Mouse (Mus musculus): ENCODE data around the gene Wfs1.
"Not testable (repeated sequence)": the region's sequence is repeated elsewhere in the genome, so short reads cannot be mapped to it uniquely, and the experiment has no call there.

GRCm38 (mm10) chr5:36938991-36939390, 50.0 kb downstream of the Wfs1 start:
- TF ChIP-seq CTCF (IDR thresholded peaks at IDR 0.05; ENCODE audit: insufficient read depth, low read length); POLR2A (IDR thresholded peaks at IDR 0.05; ENCODE audit: borderline replicate concordance, extremely low read depth, low read depth, low read length): not testable (repeated sequence)

All from lung, adult 2 months (tissue).